Mouse (Mus musculus): ENCODE measurements at regions not wholly inside any gene's neighbourhood (a gene's known extent, or its start where the extent isn't known, plus 50 kb on each side); places are given as distances from the start of the nearest gene placed in this dataset.

- no peak overlapping the region for H3K4me3 ChIP-seq (ENCODE audit: insufficient read depth in 1 of 2, low read depth in 1 of 2, low read length in 2 of 2, poor library complexity in 1 of 2, severe bottlenecking in 1 of 2)
- in situ Hi-C loops (cut with MboI; ENCODE audit: low sequenced_read_pairs in 2 of 2, unreplicated experiment in 2 of 2) = no loop called here
These were observed 518.7 kb upstream of the Jag1 start for GRCm38 (mm10) chr2:137635019-137635621.

GRCm38 (mm10) chr2:137616637-137617036, 500.2 kb upstream of the Jag1 start:
- no peak overlapping the region for H3K27ac ChIP-seq (ENCODE audit: insufficient read depth, low read depth, low read length, poor library complexity, severe bottlenecking)
- in situ Hi-C loops (cut with MboI; ENCODE audit: low sequenced_read_pairs in 2 of 2, unreplicated experiment in 2 of 2) = no loop called here
- no peaks in the 10 kb centered on the region for H3K9me3 ChIP-seq (ENCODE audit: control insufficient read depth, insufficient read depth, low read depth, low read length)
- H3K36me3 ChIP-seq (ENCODE audit: control insufficient read depth, insufficient read depth, low read length, poor library complexity, severe bottlenecking) = no peaks in the 10 kb centered on the region
- no peak overlapping the region for H3K9ac ChIP-seq (ENCODE audit: insufficient read depth, low read depth, low read length, poor library complexity, severe bottlenecking)
- TF ChIP-seq CHD2 (IDR thresholded peaks at IDR 0.05; ENCODE audit: low read depth, low read length) (no peak), ZC3H11A (IDR thresholded peaks at IDR 0.05; ENCODE audit: borderline replicate concordance, low read depth, low read length) (no peak), MAFK (IDR thresholded peaks at IDR 0.05; ENCODE audit: insufficient read depth, low read depth, low read length) (no peak), HCFC1 (IDR thresholded peaks at IDR 0.05; ENCODE audit: borderline replicate concordance, insufficient read depth, low read length) (no peak), ZNF384 (IDR thresholded peaks at IDR 0.05; ENCODE audit: low read depth, low read length) (no peak)
- no peak for DNase-seq (ENCODE audit: low read depth, low spot score)
- no peaks in the 10 kb centered on the region for H3K4me1 ChIP-seq (ENCODE audit: control insufficient read depth in 2 of 2, insufficient read depth in 2 of 2, low read length in 2 of 2, poor library complexity in 1 of 2)
- H3K4me3 ChIP-seq (ENCODE audit: insufficient read depth in 1 of 2, low read depth in 1 of 2, low read length in 2 of 2, poor library complexity in 1 of 2, severe bottlenecking in 1 of 2) = no peak overlapping the region

More at GRCm38 (mm10) chr2:137635019-137635621, 518.7 kb upstream of the Jag1 start:
- TF ChIP-seq ZNF384 (IDR thresholded peaks at IDR 0.05; ENCODE audit: low read depth, low read length) (no peak), MAFK (IDR thresholded peaks at IDR 0.05; ENCODE audit: insufficient read depth, low read depth, low read length) (no peak), CHD2 (IDR thresholded peaks at IDR 0.05; ENCODE audit: low read depth, low read length) (no peak), HCFC1 (IDR thresholded peaks at IDR 0.05; ENCODE audit: borderline replicate concordance, insufficient read depth, low read length) (no peak), ZC3H11A (IDR thresholded peaks at IDR 0.05; ENCODE audit: borderline replicate concordance, low read depth, low read length) (no peak)
- no peaks in the 10 kb centered on the region for H3K9me3 ChIP-seq (ENCODE audit: control insufficient read depth, insufficient read depth, low read depth, low read length)
- no peak overlapping the region for H3K9ac ChIP-seq (ENCODE audit: insufficient read depth, low read depth, low read length, poor library complexity, severe bottlenecking)
- H3K4me1 ChIP-seq (ENCODE audit: control insufficient read depth in 2 of 2, insufficient read depth in 2 of 2, low read length in 2 of 2, poor library complexity in 1 of 2) = no peaks in the 10 kb centered on the region
- DNase-seq (ENCODE audit: low read depth, low spot score) = no peak
- no peak overlapping the region for H3K27ac ChIP-seq (ENCODE audit: insufficient read depth, low read depth, low read length, poor library complexity, severe bottlenecking)
- no peaks in the 10 kb centered on the region for H3K36me3 ChIP-seq (ENCODE audit: control insufficient read depth, insufficient read depth, low read length, poor library complexity, severe bottlenecking)

- H3K4me3 ChIP-seq (ENCODE audit: insufficient read depth in 1 of 2, low read depth in 1 of 2, low read length in 2 of 2, poor library complexity in 1 of 2, severe bottlenecking in 1 of 2) = no peak overlapping the region
- in situ Hi-C loops (cut with MboI; ENCODE audit: low sequenced_read_pairs in 2 of 2, unreplicated experiment in 2 of 2) = no loop called here
- no peak for DNase-seq (ENCODE audit: low read depth, low spot score)
- TF ChIP-seq ZC3H11A (IDR thresholded peaks at IDR 0.05; ENCODE audit: borderline replicate concordance, low read depth, low read length) = no peak
- no peak for TF ChIP-seq ZNF384 (IDR thresholded peaks at IDR 0.05; ENCODE audit: low read depth, low read length)
- TF ChIP-seq HCFC1 (IDR thresholded peaks at IDR 0.05; ENCODE audit: borderline replicate concordance, insufficient read depth, low read length) = no peak
- no peak for TF ChIP-seq MAFK (IDR thresholded peaks at IDR 0.05; ENCODE audit: insufficient read depth, low read depth, low read length)
- no peaks in the 10 kb centered on the region for H3K4me1 ChIP-seq (ENCODE audit: control insufficient read depth in 2 of 2, insufficient read depth in 2 of 2, low read length in 2 of 2, poor library complexity in 1 of 2)
- no peak overlapping the region for H3K27ac ChIP-seq (ENCODE audit: insufficient read depth, low read depth, low read length, poor library complexity, severe bottlenecking)
- H3K9ac ChIP-seq (ENCODE audit: insufficient read depth, low read depth, low read length, poor library complexity, severe bottlenecking) = no peak overlapping the region
- no peaks in the 10 kb centered on the region for H3K9me3 ChIP-seq (ENCODE audit: control insufficient read depth, insufficient read depth, low read depth, low read length)
- no peaks in the 10 kb centered on the region for H3K36me3 ChIP-seq (ENCODE audit: control insufficient read depth, insufficient read depth, low read length, poor library complexity, severe bottlenecking)
These were observed 497.3 kb upstream of the Jag1 start for GRCm38 (mm10) chr2:137613791-137614190.

- H3K4me1 ChIP-seq (ENCODE audit: control insufficient read depth in 2 of 2, insufficient read depth in 2 of 2, low read length in 2 of 2, poor library complexity in 1 of 2) = no peaks in the 10 kb centered on the region
- TF ChIP-seq HCFC1 (IDR thresholded peaks at IDR 0.05; ENCODE audit: borderline replicate concordance, insufficient read depth, low read length) = no peak
- no peak for TF ChIP-seq ZNF384 (IDR thresholded peaks at IDR 0.05; ENCODE audit: low read depth, low read length)
- TF ChIP-seq ZC3H11A (IDR thresholded peaks at IDR 0.05; ENCODE audit: borderline replicate concordance, low read depth, low read length) = no peak
- TF ChIP-seq CHD2 (IDR thresholded peaks at IDR 0.05; ENCODE audit: low read depth, low read length) = no peak
- DNase-seq (ENCODE audit: low read depth, low spot score) = no peak
These were observed 492.1 kb upstream of the Jag1 start for GRCm38 (mm10) chr2:137608506-137608905.

GRCm38 (mm10) chr2:137598136-137598535, 481.7 kb upstream of the Jag1 start:
- no peak for DNase-seq (ENCODE audit: low read depth, low spot score)
- no peaks in the 10 kb centered on the region for H3K9me3 ChIP-seq (ENCODE audit: control insufficient read depth, insufficient read depth, low read depth, low read length)
- TF ChIP-seq ZC3H11A (IDR thresholded peaks at IDR 0.05; ENCODE audit: borderline replicate concordance, low read depth, low read length) = no peak
- TF ChIP-seq CHD2 (IDR thresholded peaks at IDR 0.05; ENCODE audit: low read depth, low read length) = no peak
- TF ChIP-seq ZNF384 (IDR thresholded peaks at IDR 0.05; ENCODE audit: low read depth, low read length) = no peak
- no peak for TF ChIP-seq MAFK (IDR thresholded peaks at IDR 0.05; ENCODE audit: insufficient read depth, low read depth, low read length)
- TF ChIP-seq HCFC1 (IDR thresholded peaks at IDR 0.05; ENCODE audit: borderline replicate concordance, insufficient read depth, low read length) = no peak
- H3K27ac ChIP-seq (ENCODE audit: insufficient read depth, low read depth, low read length, poor library complexity, severe bottlenecking) = no peak overlapping the region
- H3K9ac ChIP-seq (ENCODE audit: insufficient read depth, low read depth, low read length, poor library complexity, severe bottlenecking) = no peak overlapping the region
- H3K4me1 ChIP-seq (ENCODE audit: control insufficient read depth in 2 of 2, insufficient read depth in 2 of 2, low read length in 2 of 2, poor library complexity in 1 of 2) = no peaks in the 10 kb centered on the region
- no peaks in the 10 kb centered on the region for H3K36me3 ChIP-seq (ENCODE audit: control insufficient read depth, insufficient read depth, low read length, poor library complexity, severe bottlenecking)
- in situ Hi-C loops (cut with MboI; ENCODE audit: low sequenced_read_pairs in 2 of 2, unreplicated experiment in 2 of 2) = no loop called here
- no peak overlapping the region for H3K4me3 ChIP-seq (ENCODE audit: insufficient read depth in 1 of 2, low read depth in 1 of 2, low read length in 2 of 2, poor library complexity in 1 of 2, severe bottlenecking in 1 of 2)

More at GRCm38 (mm10) chr2:137608506-137608905, 492.1 kb upstream of the Jag1 start:
- no peak overlapping the region for H3K4me3 ChIP-seq (ENCODE audit: insufficient read depth in 1 of 2, low read depth in 1 of 2, low read length in 2 of 2, poor library complexity in 1 of 2, severe bottlenecking in 1 of 2)
- H3K27ac ChIP-seq (ENCODE audit: insufficient read depth, low read depth, low read length, poor library complexity, severe bottlenecking) = no peak overlapping the region
- no peaks in the 10 kb centered on the region for H3K9me3 ChIP-seq (ENCODE audit: control insufficient read depth, insufficient read depth, low read depth, low read length)
- in situ Hi-C loops (cut with MboI; ENCODE audit: low sequenced_read_pairs in 2 of 2, unreplicated experiment in 2 of 2) = no loop called here
- H3K9ac ChIP-seq (ENCODE audit: insufficient read depth, low read depth, low read length, poor library complexity, severe bottlenecking) = no peak overlapping the region
- H3K36me3 ChIP-seq (ENCODE audit: control insufficient read depth, insufficient read depth, low read length, poor library complexity, severe bottlenecking) = no peaks in the 10 kb centered on the region

Measured in ES-E14 (cell line).